Mouse (Mus musculus) left cerebral cortex, adult 9 months (tissue): ENCODE results near the gene Hmx2.

Source experiments
- DNase-seq, 2 experiments: peaks; one replicate each; pipeline ENCODE4 v3.0.0; 2022; ENCODE audit warnings: low spot score in 2 of 2

Hmx2 gene

DNA sequence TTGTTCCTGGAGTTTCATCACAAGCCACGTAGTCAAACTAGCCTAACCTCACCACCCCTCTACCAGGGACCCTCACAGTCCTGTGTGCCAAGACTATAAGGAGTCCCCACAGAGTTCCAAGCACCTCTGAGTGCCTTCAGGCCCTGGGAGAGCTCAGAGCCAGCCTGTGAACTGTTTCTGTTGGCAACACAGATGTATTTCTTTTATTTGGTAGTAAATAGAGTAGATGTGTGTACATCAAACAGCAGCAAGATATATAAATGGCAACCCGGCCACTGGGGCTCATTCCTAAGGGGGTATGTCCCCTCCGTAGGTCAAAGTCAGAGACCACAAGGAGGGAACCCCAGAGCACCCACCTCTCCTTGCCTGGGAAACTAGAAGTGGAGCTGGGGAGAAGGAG is at the start of gene Hmx2:
Hmx2 (plus strand) TSS at position 301 of the 400 bp plus-strand sequence.
- DNase-seq, result no peak

DNA sequence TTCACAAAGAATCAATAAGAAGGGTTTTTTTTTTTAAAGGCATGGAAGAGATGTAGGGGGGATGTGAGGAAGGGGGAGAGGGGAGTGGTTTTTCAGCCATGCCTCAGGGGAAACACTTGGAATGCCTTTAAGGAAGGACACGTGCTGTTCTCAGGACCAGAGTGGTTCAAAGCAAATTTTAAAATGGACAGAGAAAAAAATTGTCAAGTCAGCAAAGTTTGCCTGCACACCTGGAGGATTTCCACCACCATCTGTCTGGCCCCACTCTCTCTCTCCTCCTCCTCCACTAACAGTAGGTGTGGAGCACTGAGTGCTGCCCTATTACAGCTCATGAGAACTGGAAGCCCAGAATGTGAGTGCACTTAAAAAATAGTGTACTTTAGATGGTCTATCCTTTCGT is 44.8 kb upstream of the Hmx2 start:
- DNase-seq, result no peak

DNA sequence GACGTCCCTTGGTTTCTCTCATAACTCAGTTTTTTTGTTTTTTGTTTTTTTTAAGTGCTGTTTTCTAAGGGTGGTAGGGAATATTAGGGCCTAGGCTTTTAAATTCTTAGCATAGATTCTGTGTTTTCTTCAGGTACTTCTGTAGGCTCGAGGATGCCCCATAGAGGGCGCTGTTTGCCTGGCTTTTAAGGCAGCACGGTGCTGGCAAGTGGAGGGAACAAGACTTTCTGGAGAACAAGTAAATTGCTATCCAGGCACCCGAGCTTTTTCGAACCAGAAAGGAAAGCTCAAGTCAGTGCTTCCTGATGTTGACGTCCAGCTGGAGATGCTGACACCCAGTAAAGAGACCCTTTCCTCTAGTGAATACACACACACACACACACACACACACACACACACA is 8.6 kb upstream of the Hmx2 start:
- peak in 1 of 2 experiments; percentile 89 for DNase-seq

- DNase-seq, result no peak
Observed at GRCm38 (mm10) chr7:131541184-131542114, 7.1 kb upstream of the Hmx2 start.

GRCm38 (mm10) chr7:131542115-131542871 is 6.3 kb upstream of the Hmx2 start, which contains the start of gene Hmx3:
Gene Hmx3, plus strand, starts transcription at chr7:131542867.
- no peak for DNase-seq

DNA sequence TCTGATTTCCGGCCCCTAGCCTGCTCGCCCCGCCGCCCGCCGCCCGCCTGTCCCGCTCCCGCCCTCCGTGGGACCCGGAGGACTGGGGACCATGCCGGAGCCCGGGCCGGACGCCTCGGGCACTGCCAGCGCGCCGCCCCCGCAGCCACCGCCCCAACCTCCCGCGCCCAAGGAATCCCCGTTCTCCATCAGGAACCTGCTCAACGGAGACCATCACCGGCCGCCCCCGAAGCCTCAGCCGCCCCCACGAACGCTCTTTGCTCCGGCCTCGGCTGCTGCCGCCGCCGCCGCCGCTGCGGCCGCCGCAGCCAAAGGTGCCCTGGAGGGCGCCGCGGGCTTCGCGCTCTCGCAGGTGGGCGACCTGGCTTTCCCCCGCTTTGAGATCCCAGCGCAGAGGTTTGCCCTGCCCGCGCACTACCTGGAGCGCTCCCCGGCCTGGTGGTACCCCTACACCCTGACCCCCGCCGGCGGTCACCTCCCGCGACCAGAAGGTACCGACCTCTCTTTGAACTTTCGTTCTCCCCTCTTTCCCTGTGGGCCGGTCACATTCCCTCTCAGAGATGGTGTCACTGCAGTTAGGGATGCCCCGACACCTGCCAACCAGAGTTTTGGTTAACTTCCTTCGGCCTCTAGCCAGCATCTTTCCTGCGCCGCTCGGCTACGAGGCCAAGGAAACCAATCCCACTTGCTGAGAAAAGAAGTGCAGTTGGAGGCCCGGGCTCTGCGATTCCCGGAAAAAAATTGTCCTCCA is 5.5 kb upstream of the Hmx2 start:
- DNase-seq, result no peak

- no peak for DNase-seq
Observed at GRCm38 (mm10) chr7:131543623-131544481, 4.7 kb upstream of the Hmx2 start.

GRCm38 (mm10) chr7:131544871-131545270 is 3.7 kb upstream of the Hmx2 start:
- DNase-seq, result no peak

GRCm38 (mm10) chr7:131545701-131546385 is 2.7 kb upstream of the Hmx2 start:
- DNase-seq, result no peak

DNA sequence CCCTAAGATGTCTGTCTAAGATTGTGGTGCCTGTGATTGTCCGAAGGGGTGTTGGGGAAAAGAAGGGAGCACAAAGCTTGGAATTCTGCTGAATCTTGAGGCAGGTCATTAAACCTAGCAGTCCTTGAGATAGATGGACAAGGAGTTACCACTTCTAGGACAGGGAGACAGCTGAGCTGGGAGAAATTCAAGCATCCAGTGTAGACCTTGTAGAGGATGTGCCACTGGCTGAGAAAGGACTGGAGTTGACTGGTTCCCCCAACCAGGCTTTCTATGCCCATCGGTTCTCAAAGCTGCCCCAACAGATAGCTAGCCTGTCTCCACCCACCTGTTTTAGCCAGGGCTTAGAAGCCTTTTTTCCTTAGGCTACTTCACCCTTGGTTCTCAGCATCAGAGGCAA is 2.1 kb upstream of the Hmx2 start:
- no peak for DNase-seq

DNA sequence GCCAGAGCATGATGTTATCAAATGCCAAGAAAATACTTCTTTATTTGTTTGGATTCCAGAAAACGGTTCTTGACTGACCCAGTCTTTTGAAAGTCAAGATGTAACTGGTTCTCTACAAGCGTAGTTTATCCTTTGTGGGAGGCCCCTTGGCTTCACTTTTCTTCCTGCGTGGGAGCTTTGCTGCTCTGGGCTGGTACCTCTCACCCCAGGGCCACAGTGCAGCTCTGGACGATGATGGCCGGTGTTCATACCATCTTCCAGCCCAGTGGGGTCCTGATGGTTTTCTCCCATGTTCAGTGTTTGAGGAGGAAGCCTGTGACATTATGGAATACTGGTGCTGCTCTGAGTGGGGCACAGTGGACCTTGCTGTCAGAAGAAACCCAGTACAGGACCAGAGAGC is 1.1 kb upstream of the Hmx2 start:
- no peak for DNase-seq

DNA sequence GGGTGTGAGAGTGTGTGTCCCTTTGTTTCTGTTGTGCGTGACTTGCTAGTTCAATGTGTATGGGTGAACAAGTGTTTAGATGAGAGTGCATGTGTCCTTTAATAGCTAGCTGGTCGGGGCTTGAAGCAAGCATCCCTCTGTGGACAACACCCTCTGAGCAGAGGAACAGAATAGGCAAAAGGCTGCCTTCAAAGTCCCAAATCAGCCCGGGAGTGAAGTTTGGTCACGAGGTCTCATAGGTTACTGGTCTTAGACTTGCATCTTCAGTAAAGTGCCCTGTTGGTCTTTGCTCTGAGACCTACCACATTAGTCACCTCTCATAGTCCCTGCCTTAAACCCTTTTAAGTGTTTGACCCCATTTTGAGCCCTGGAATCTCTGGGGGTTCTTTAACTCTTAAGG is 2.9 kb downstream of the Hmx2 start:
- no peak for DNase-seq

- DNase-seq, result no peak
Observed at GRCm38 (mm10) chr7:131551931-131552741, 3.6 kb downstream of the Hmx2 start.

- no peak for DNase-seq
Observed at GRCm38 (mm10) chr7:131552781-131553180, 4.2 kb downstream of the Hmx2 start.

DNA sequence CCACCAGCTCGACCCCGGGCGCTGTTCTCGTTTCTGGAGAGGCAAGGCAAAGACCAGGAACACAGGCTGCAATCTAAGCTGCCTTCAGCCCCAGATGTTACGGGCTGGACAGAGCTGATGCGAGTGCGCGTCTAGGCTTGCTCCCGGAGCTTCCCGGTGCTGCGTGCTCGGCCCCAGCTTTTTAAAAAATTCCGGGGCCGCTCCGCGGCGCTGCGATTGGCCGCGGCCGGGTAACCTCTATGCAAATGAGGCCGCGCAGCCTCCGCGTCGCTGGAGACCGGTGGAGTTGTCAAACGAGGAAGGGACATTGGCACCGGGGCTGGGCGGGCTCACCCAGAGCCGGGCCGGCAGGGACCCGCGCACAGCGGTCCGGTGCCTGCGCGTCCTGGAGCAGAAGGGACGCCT is 5.2 kb downstream of the Hmx2 start:
- no peak for DNase-seq

GRCm38 (mm10) chr7:131554341-131555180 is 6.0 kb downstream of the Hmx2 start:
- DNase-seq, result no peak

GRCm38 (mm10) chr7:131555301-131556081 is 6.9 kb downstream of the Hmx2 start:
- no peak for DNase-seq

- DNase-seq, result no peak
Observed at GRCm38 (mm10) chr7:131556116-131556515, 7.5 kb downstream of the Hmx2 start.
